Mouse (Mus musculus) retina, postnatal 1 day (tissue): ENCODE data around the gene Eif3f.

Experiments
- DNase-seq: peaks from one replicate; pipeline ENCODE4 v3.0.0-alpha.2; 2012

The Eif3f gene

DNA sequence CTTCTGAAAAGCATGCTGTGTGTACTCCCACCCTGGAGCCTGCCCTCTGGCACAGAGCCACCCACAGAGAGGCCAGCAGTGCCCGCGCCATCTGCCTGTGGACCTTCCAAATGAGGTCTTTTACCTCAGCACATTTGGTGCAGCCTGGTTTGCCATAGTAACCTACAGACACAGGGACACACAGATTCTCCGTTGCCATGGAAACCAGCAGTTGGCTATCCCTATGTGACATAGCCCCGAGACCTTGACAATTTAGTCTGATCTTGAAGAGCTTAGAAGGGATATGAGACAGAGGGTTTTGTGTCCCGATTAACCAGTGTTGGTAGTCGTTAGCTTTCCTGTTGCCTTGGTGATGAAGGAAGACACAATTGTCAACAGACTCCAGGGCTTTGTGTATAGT, 38.1 kb downstream of the Eif3f start:
- DNase-seq: peak; percentile 87

DNA sequence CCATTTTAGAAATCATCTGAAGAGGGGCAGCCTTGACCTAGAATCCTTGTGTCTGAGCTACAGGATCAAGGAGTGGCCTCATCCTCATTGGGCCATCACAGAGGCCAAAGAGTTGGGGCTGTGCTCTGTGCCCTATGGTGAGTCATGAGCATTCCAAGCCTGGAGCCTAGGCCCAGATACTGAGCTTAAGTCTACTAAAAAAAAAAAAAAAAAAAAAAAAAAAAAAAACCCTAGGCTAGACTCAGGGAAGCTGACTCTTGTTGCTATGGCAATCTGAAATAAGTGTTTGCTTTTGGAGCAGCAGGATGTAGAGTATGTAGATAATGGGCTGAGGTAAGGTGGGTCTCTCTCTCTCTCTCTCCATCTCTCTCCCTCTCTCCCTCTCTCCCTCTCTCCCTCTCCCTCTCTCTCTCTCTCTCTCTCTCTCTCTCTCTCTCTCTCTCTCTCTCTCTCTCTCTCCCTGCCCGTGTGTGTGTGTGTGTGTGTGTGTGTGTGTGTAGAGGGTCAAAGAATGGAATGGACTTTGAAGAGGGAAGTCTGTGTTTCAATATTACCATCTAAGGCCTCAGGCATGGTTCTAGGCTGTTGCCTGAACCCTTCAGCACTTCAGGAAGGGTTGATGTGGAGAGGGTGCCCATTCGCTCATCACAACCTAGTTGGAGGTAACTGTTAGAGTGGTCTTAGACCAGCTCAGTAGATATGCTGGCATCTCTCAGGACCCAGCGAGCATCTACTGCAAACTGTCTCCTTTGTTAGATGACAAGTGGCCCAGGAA, 51.9 kb downstream of the Eif3f start:
- DNase-seq: no peak

GRCm38 (mm10) chr7:108991207-108991606, 57.0 kb downstream of the Eif3f start:
- DNase-seq: no peak
